In genomic region chr4:44232771-44233712, GRCm38 (mm10) we compare ENCODE assay signal across 8 mouse cellular contexts. TPM values are rescaled to one million over a fixed set of nuclear protein-coding genes. Genes with fewer than 3 reads are reported as not detected.
DNase-seq lines count a peak whose midpoint lies in the region; ATAC-seq and TF ChIP-seq lines count a peak whose summit lies in the region.

No protein-coding gene starts in this region.

- H3K27me3 ChIP-seq in limb, embryonic 12.5 days = no peaks in the 10 kb centered on the region
- H3K27me3 ChIP-seq in midbrain, embryonic 13.5 days = no peaks in the 10 kb centered on the region

- H3K4me1 ChIP-seq in cortical plate, adult 2 months (ENCODE audit: control insufficient read depth, insufficient read depth, low read length) = peaks cover 4% of the 10 kb centered on the region; the same call in 1 of the 2 replicates
- H3K4me1 ChIP-seq in limb, embryonic 12.5 days (replicated peaks) = peaks cover 26% of the 10 kb centered on the region
- peaks cover 46% of the 10 kb centered on the region for H3K4me1 ChIP-seq in midbrain, embryonic 13.5 days (replicated peaks)

- TF ChIP-seq POLR2A in cortical plate, adult 2 months (IDR thresholded peaks at IDR 0.05; ENCODE audit: extremely low read depth, insufficient read depth, low read length) = no peak

- no peak overlapping the region for H3K27ac ChIP-seq in cortical plate, adult 2 months (ENCODE audit: insufficient read depth, low read length)
- H3K27ac ChIP-seq in limb, embryonic 12.5 days = peak overlapping the region; percentile 93
- peak overlapping the region; percentile 91 for H3K27ac ChIP-seq in midbrain, embryonic 13.5 days

- peak overlapping the region; percentile 88 for H3K9ac ChIP-seq in limb, embryonic 12.5 days (replicated peaks)
- H3K9ac ChIP-seq in midbrain, embryonic 13.5 days (replicated peaks) = peak overlapping the region; percentile 86

- peak; percentile 60 for DNase-seq in CD4-positive, CD25-positive, alpha-beta regulatory T cell, adult 2 months (ENCODE audit: low read depth, low spot score)
- peak; percentile 31 to 33 for DNase-seq in gastrocnemius, postnatal 36 days
- peak; percentile 45 to 52 for DNase-seq in spleen, postnatal 10 days (ENCODE audit: low spot score in 2 of 2)

- no peak for TF ChIP-seq CTCF in cortical plate, adult 2 months (IDR thresholded peaks at IDR 0.05; ENCODE audit: extremely low read depth, insufficient read depth, low read length)

- WGBS in limb, embryonic 12.5 days = under 1% methylated on average over 43 of the region's 68 CpGs
- under 1% methylated on average over 48 of the region's 68 CpGs for WGBS in midbrain, embryonic 13.5 days

- H3K36me3 ChIP-seq in limb, embryonic 12.5 days = no peaks in the 10 kb centered on the region
- no peaks in the 10 kb centered on the region for H3K36me3 ChIP-seq in midbrain, embryonic 13.5 days

- peak overlapping the region; percentile 96 for H3K4me3 ChIP-seq in cortical plate, adult 2 months (ENCODE audit: insufficient read depth, low read length)
- peak overlapping the region; percentile 91 for H3K4me3 ChIP-seq in limb, embryonic 12.5 days (replicated peaks)
- peak overlapping the region; percentile 85 for H3K4me3 ChIP-seq in midbrain, embryonic 13.5 days (replicated peaks)

- ATAC-seq in CD4-positive, CD25-positive, alpha-beta regulatory T cell, adult 4 months = no peak
- ATAC-seq in inflammation-experienced regulatory T-cells, adult 6 months = peak; percentile 11
- ATAC-seq in limb, embryonic 12.5 days (ENCODE audit: insufficient number of reproducible peaks, insufficient read depth, low FRiP score, low TSS enrichment, low read depth) = peak; percentile 58
- peak; percentile 62 for ATAC-seq in midbrain, embryonic 13.5 days

- intact Hi-C loops in gastrocnemius, postnatal 36 days (cut with DNase I) = no loop called here

- H3K4me2 ChIP-seq in limb, embryonic 12.5 days = peak overlapping the region; percentile 91
- H3K4me2 ChIP-seq in midbrain, embryonic 13.5 days (replicated peaks) = peak overlapping the region; percentile 89

- H3K9me3 ChIP-seq in limb, embryonic 12.5 days = no peaks in the 10 kb centered on the region
- no peaks in the 10 kb centered on the region for H3K9me3 ChIP-seq in midbrain, embryonic 13.5 days

RNA-seq across cellular contexts. Expression of gene Rnf38, which starts 0.5 kb away (rescaled TPM):
- 10 to 100 TPM; 27.5 to 27.7 TPM for polyA plus RNA-seq in CD4-positive, CD25-positive, alpha-beta regulatory T cell, adult 4 months (2017; shearing (Covaris generic))
- polyA plus RNA-seq in cortical plate, adult 2 months (2012; rRNA removed) = 68.4 and 71.8 TPM in 2 replicates
- 10 to 100 TPM; 14.4 to 14.7 TPM for total RNA-seq in gastrocnemius, postnatal 36 days (2021)
- polyA plus RNA-seq in inflammation-experienced regulatory T-cells, adult 6 months (2017; shearing (Covaris generic)) = 10 to 100 TPM; 23.1 to 29.5 (median 27.6) TPM
- 29.4 and 31.5 TPM in 2 replicates for polyA plus RNA-seq in limb, embryonic 12.5 days (2016; fragmentation: Nextera tagmentation; extraction: Ambion mirVana)
- 49.5 and 50.6 TPM in 2 replicates for polyA plus RNA-seq in midbrain, embryonic 13.5 days (2015; fragmentation: Nextera tagmentation; extraction: Ambion mirVana)
